Mouse (Mus musculus) liver, embryonic 14.5 days (tissue): ENCODE results near the gene Aldh2. TPM values are rescaled to one million over a fixed set of nuclear protein-coding genes. Genes with fewer than 3 reads are reported as not detected.
"Not testable (repeated sequence)": the region's sequence is repeated elsewhere in the genome, so short reads cannot be mapped to it uniquely, and the experiment has no call there.

ENCODE experiments used
- ATAC-seq: fragments of 200-750 bp; cut with Nextera tagmentation; 2 replicates; pipeline ENCODE4 v1.8.0; 2017; ENCODE audit warnings: moderate number of reproducible peaks, mild to moderate bottlenecking, moderate library complexity; ENCODE audit not compliant: insufficient read depth
- DNase-seq, 3 experiments: peaks; one replicate each; pipeline ENCODE4 v3.0.0-alpha.2; 2012 to 2013; ENCODE audit warnings: low read depth in 3 of 3, low spot score in 3 of 3
- H3K27ac ChIP-seq: fragments of 300-500 bp; sonication (generic); 2 replicates; pipeline ENCODE4 v1.5.1; 2014; ENCODE audit warnings: moderate library complexity, mild to moderate bottlenecking, control low read depth, inconsistent platforms
- H3K27me3 ChIP-seq: fragments of 300-500 bp; sonication (generic); 2 replicates; pipeline ENCODE4 v1.6.1; 2014; ENCODE audit warnings: mild to moderate bottlenecking, low read length, moderate library complexity; ENCODE audit not compliant: control insufficient read depth, insufficient read depth
- H3K36me3 ChIP-seq: fragments of 300-500 bp; sonication (generic); replicated peaks from 2 replicates; pipeline ENCODE4 v1.6.1; 2014; ENCODE audit warnings: low read depth; ENCODE audit not compliant: control insufficient read depth, insufficient read depth
- H3K4me1 ChIP-seq, 2 experiments: fragments of 200-500 bp in 1 of 2; fragments of 300-500 bp in 1 of 2; sonication (generic) in 1 of 2; replicated peaks; 2 replicates each; pipeline ENCODE4 v1.6.1; 2012 to 2014; ENCODE audit warnings: antibody characterized with exemption in 1 of 2, inconsistent platforms in 1 of 2, low read length in 1 of 2; ENCODE audit not compliant: control insufficient read depth in 2 of 2, insufficient read depth in 2 of 2
- H3K4me2 ChIP-seq: fragments of 300-500 bp; sonication (generic); 2 replicates; pipeline ENCODE4 v1.6.1; 2014; ENCODE audit warnings: low read depth, mild to moderate bottlenecking, control low read depth, moderate library complexity
- H3K4me3 ChIP-seq, 2 experiments: fragments of 200-500 bp in 1 of 2; fragments of 300-500 bp in 1 of 2; sonication (generic) in 1 of 2; 2 replicates each; pipeline ENCODE4 v1.5.1; 2012 to 2014; ENCODE audit warnings: low read depth in 2 of 2, low read length in 2 of 2, mild to moderate bottlenecking in 2 of 2, control low read depth in 1 of 2, inconsistent platforms in 1 of 2, moderate library complexity in 1 of 2; ENCODE audit not compliant: insufficient read depth in 1 of 2
- H3K9ac ChIP-seq: fragments of 300-500 bp; sonication (generic); replicated peaks from 2 replicates; pipeline ENCODE4 v1.6.1; 2014; ENCODE audit warnings: mild to moderate bottlenecking, control low read depth, moderate library complexity
- H3K9me3 ChIP-seq: fragments of 300-500 bp; sonication (generic); 2 replicates; pipeline ENCODE4 v1.6.1; 2016; ENCODE audit warnings: low read length, mixed read lengths; ENCODE audit not compliant: control insufficient read depth
- CTCF ChIP-seq: IDR thresholded peaks from 2 replicates; pipeline ENCODE4 v1.5.1; 2016; ENCODE audit warnings: antibody characterized with exemption, low read depth, control low read depth
- EP300 ChIP-seq: IDR thresholded peaks from 2 replicates; pipeline ENCODE4 v1.6.1; 2016; ENCODE audit warnings: antibody characterized with exemption, low read depth
- WGBS: fragments of 180-500 bp; shearing (Covaris S2); extraction: QIAGEN DNeasy Blood & Tissue Kit; methylation state at CpG from one replicate; pipeline ENCODE4 v1.1.7; 2014; ENCODE audit not compliant: insufficient replicate concordance; 5-methylcytosine and 5-hydroxymethylcytosine counted together
- polyA plus RNA-seq, 2 experiments: library from polyadenylated mRNA; depleted of rRNA in 1 of 2; stranded (reverse) in 1 of 2; unstranded in 1 of 2; fragments of >200 nt; fragmentation: Nextera tagmentation in 1 of 2; extraction: Ambion mirVana in 1 of 2; gene quantifications; 2 replicates each; pipeline versions ENCODE4 v1.2.1 to v1.2.3; 2012 to 2014

Aldh2 gene
- polyA plus RNA-seq, 2 experiments: 48.1 to 157 TPM

DNA sequence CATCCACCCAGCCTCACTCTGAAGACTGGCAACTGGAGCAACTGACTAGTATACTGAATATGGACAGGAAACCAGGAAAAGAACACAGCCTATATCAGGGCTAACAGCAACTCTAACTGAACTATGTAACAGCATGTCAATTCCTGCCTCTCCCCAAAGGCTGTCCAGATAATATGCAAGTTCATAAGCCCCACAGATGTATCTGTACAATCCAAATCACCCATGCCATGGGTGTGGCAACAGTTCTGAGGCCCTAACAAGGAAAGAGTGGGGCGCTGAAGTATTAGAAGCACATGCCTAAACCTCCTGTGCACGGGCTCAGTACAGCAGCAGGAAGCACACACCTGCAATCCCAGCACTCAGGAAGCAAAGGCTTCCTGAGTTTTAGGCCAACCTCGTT is 58.5 kb downstream of the Aldh2 start:
- Histone ChIP-seq H3K4me2 (peak overlapping the region; percentile 64), H3K27me3 (no peaks in the 10 kb centered on the region), H3K9me3 (no peaks in the 10 kb centered on the region), H3K4me1 (peaks cover 18 to 19% of the 10 kb centered on the region in 2 experiments), H3K9ac (peak overlapping the region; percentile 50; the same call in 1 of the 2 replicates), H3K36me3 (peaks cover 57% of the 10 kb centered on the region), H3K4me3 (peak overlapping the region in 1 of 2 experiments; percentile 4; a peak in 1 of 4 replicates), H3K27ac (peak overlapping the region; percentile 64)
- DNase-seq: peak; percentile 52 to 68 (median 60)
- TF ChIP-seq EP300 (peak; percentile 61), CTCF (no peak)
- peak; percentile 93 for ATAC-seq
- WGBS: 21% methylated on average over 3 of the region's 3 CpGs

DNA sequence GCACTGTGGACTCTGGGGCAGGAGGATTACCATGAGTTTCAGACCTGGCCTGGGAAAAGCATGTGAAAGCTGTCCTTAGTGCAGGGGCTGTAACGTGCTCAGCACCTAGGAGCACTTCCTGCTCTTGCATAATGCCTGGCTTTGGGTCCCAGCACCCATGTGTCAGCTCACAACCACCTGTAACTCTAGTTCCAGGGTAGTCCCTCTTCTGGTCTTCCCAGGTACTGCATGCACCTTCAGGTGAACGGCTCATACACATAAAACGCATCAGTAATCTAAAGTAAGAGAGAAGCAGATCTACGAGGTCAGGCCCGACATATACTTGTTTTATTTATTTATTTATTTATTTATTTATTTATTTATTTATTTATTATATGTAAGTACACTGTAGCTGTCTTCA is 59.1 kb downstream of the Aldh2 start:
- Histone ChIP-seq H3K4me3 (no peak overlapping the region), H3K9me3 (no peaks in the 10 kb centered on the region), H3K27ac (no peak overlapping the region; the same call in 1 of the 2 replicates), H3K4me2 (no peak overlapping the region), H3K27me3 (no peaks in the 10 kb centered on the region), H3K4me1 (peaks cover 18 to 19% of the 10 kb centered on the region in 2 experiments), H3K9ac (no peak overlapping the region), H3K36me3 (peaks cover 60% of the 10 kb centered on the region)
- WGBS: 72% methylated on average over 5 of the region's 5 CpGs
- TF ChIP-seq EP300: no peak
- peak; percentile 81 for TF ChIP-seq CTCF
- ATAC-seq (no peak; the same call in 1 of the 2 replicates), DNase-seq (no peak)

DNA sequence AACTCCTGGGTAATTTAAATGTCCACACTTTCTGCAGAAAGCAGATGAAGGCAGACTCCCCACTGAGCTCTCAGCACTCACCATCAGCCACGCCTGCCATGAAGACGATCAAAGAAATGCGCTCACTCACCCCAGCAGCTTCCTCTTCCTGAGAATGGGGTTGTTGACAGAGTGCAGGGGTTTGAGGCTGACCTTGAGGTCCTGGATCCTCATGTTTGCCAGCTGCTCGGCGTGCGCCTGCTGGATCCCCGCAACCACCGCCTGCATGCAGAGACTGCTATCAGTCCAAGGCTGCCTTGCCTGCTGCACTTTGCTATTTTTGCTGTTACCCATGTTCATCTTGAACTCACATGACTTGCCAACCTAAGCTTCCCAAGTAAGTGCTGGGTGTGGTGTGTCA is 66.7 kb downstream of the Aldh2 start:
- TF ChIP-seq CTCF (no peak), EP300 (no peak)
- 85% methylated on average over 8 of the region's 8 CpGs for WGBS

DNA sequence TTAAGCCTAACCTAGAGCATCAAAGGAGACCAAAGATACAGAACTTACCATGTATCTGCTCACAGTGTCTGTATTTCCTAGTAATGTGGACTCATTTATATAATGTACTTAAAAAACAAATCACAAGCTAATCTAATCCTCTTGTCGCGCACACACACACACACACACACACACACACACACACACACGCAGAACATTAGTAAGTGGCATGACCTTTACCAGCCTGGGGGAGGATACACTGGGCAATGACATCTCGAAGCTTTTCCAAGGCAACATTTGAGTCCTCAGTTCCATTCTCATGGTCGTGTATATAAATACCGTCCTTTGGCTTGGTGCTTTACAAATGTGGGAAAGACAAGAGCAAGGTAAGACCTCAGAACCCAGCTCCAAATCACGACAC is 67.1 kb downstream of the Aldh2 start:
- ATAC-seq: no peak
- 85% methylated on average over 7 of the region's 7 CpGs for WGBS
- no peaks in the 10 kb centered on the region for H3K9me3 ChIP-seq

More for the DNA sequence above, 66.7 kb downstream of the Aldh2 start:
- Histone ChIP-seq H3K4me1 (no peaks in the 10 kb centered on the region), H3K4me3 (no peak overlapping the region), H3K4me2 (no peak overlapping the region), H3K27me3 (no peaks in the 10 kb centered on the region), H3K9me3 (no peaks in the 10 kb centered on the region), H3K27ac (no peak overlapping the region), H3K9ac (no peak overlapping the region), H3K36me3 (peaks cover 76% of the 10 kb centered on the region)
- ATAC-seq (no peak), DNase-seq (no peak)

DNA sequence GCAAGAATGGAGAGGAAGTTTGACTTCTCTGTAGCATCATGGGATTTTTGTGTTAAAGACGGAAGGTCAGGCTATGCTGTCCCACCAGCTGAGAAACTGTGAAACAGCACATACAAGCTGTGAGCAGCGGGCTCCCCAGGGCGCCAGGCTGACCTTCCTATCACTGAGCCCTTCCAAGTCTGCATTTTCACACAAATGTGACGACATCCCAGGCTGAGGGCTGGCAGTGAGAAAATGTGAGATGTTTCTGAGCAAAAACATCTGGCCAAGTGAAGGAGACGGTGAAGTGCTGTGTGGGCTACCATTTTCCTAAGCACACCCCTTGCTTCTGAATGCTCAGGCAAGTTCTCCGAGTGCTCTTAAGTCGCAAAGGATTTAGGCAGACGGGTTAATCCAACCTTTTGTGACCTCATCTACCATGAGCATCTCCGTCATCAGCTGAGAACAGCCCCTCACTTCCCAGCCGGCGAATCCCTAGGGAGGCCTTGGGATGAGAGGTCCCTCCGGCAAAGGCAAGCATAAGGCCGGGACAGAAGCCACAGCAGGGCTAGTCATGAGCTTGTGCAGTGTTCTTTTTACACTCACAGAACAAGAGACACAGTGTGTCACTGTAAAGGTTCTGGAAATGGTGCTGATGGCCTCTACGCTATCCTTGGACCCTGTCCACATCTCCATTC is 67.7 kb downstream of the Aldh2 start:
- no peak overlapping the region for H3K4me2 ChIP-seq
- TF ChIP-seq EP300 (no peak), CTCF (no peak)
- H3K9ac ChIP-seq: no peak overlapping the region
- H3K9me3 ChIP-seq: no peaks in the 10 kb centered on the region
- H3K36me3 ChIP-seq: peaks cover 70% of the 10 kb centered on the region
- H3K4me3 ChIP-seq: no peak overlapping the region
- WGBS: 87% methylated on average over 14 of the region's 14 CpGs
- DNase-seq (no peak), ATAC-seq (no peak)
- H3K27ac ChIP-seq: no peak overlapping the region
- H3K4me1 ChIP-seq: no peaks in the 10 kb centered on the region
- no peaks in the 10 kb centered on the region for H3K27me3 ChIP-seq

More for the DNA sequence above, 67.1 kb downstream of the Aldh2 start:
- H3K27me3 ChIP-seq: no peaks in the 10 kb centered on the region
- no peak overlapping the region for H3K9ac ChIP-seq
- H3K4me2 ChIP-seq: no peak overlapping the region
- H3K27ac ChIP-seq: no peak overlapping the region
- H3K4me1 ChIP-seq: no peaks in the 10 kb centered on the region
- no peak overlapping the region for H3K4me3 ChIP-seq
- no peak for DNase-seq
- H3K36me3 ChIP-seq: peaks cover 73% of the 10 kb centered on the region
- TF ChIP-seq EP300 (no peak), CTCF (no peak)

DNA sequence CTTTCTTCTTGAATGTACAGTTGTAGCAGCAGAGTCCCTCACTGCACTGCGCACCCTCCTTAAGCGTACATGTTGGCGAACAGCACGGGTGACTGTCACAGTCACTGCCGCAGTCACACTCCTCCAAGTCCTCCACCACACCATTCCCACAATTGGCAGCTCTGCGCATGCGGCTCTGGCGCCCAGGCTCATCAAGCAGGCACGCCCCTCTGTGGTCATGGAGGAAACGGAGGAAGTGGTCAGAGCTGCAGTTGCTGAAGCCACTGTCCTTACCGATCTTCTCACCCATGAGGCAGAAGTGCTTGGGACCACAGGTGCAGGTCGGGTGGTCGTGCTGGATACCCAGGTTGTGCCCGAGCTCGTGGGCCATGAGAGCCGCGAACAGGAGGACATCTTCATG is 73.9 kb downstream of the Aldh2 start:
- not testable (repeated sequence) for H3K9me3 ChIP-seq, H3K9ac ChIP-seq, H3K4me1 ChIP-seq, H3K27me3 ChIP-seq, H3K4me3 ChIP-seq, DNase-seq, H3K27ac ChIP-seq, H3K4me2 ChIP-seq
- peaks cover 21% of the 10 kb centered on the region for H3K36me3 ChIP-seq
- 43% methylated on average over 11 of the region's 17 CpGs for WGBS
- 0 out of 2 replicates have a peak, but pooled peaks have one; percentile 18 for ATAC-seq
